Mouse (Mus musculus): ENCODE results near the gene Nus1. TPM values are rescaled to one million over a fixed set of nuclear protein-coding genes. Genes with fewer than 3 reads are reported as not detected.

Nus1 gene
- polyA plus RNA-seq, 1 experiment from 2014 or later = 10.1 TPM

DNA sequence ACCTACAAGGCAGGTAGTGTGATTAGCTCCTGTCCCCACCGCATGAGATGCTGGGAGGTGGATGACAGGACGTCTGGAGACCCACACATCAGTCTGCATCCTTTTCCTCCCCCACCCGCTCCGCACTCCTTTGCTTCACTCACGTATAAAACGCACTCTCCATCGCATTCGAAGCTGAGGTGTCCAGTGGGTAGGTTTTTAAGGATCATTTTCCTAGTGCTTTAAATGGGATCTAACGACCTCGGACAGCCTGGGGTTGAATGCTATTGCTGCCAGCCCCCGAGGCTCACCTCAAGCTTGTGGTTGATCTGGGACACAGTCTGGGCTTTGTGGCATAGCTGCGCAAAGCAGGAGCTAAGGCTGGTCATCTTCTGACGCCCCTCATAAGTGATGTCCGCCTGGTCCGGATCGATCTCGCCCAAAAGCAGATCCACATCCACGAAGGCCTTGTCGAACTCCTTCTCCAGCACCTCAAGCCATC lies 36.0 kb upstream of the Nus1 start:
- no peaks in the 10 kb centered on the region for H3K9me3 ChIP-seq (ENCODE audit: control insufficient read depth, low read length)
- under 1% methylated on average over 19 of the region's 19 CpGs for WGBS
- H3K27me3 ChIP-seq (ENCODE audit: control insufficient read depth, insufficient read depth, low read length) = no peaks in the 10 kb centered on the region
- no peak for ATAC-seq (ENCODE audit: low FRiP score, low TSS enrichment)
- H3K9ac ChIP-seq (ENCODE audit: low read length) = peak overlapping the region; percentile 90
- peak overlapping the region; percentile 55 for H3K4me2 ChIP-seq (replicated peaks; ENCODE audit: low read depth)
- H3K36me3 ChIP-seq (ENCODE audit: control insufficient read depth, insufficient read depth, low read length) = no peaks in the 10 kb centered on the region
- DNase-seq (ENCODE audit: low spot score) = no peak
- TF ChIP-seq CTCF (IDR thresholded peaks at IDR 0.05; ENCODE audit: low read depth) (no peak), EP300 (optimal IDR thresholded peaks at IDR 0.05) (no peak)
- peak overlapping the region; percentile 87 for H3K27ac ChIP-seq (replicated peaks)
- no peaks in the 10 kb centered on the region for H3K4me1 ChIP-seq (replicated peaks; ENCODE audit: control insufficient read depth, insufficient read depth)
- peak overlapping the region; percentile 92 for H3K4me3 ChIP-seq (ENCODE audit: low read depth, low read length)

DNA sequence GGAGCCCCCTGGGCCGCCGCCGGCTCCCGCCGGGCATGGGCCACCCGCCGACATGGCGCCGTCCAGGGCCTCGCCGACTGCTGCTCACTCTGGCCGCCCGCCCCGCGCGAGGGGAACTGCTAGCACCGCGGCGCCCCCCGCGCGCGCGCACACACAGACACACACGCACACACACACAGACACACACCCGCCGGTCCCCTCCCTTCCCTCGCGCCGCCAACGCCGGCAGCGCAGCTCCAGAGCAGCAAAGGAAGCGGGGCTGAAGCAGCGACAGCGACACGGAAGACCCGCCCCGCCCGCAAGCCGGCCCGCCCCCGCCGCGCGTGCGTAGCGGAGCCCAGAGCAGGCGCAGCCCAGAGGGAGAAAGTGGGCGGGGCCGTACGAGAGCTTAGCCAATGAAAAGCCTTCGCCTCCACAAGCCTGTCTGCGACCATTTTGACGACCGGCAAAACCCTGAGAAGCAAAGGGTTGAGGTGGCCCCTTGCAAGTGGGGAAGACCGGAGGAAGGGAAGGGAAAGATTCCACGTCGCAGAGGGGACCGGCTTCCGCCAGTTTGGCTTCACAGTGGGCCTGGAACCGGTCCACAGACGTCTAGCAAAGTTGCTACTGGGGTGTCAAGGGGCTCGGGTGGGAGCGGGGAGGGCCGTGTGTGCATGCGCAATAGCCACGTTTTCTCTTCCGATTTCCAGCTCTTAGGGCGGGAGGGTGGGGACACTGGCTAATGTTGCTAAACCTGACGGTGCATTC lies 35.3 kb upstream of the Nus1 start, which contains the start of gene Gopc:
Gene Gopc (minus strand): TSS at position 280 of the 747 bp plus-strand sequence.
- peak within 1 kb of the TSS; percentile 90 for H3K9ac ChIP-seq (ENCODE audit: low read length)
- H3K4me3 ChIP-seq (ENCODE audit: low read depth, low read length) = peak within 1 kb of the TSS; percentile 92
- H3K4me1 ChIP-seq (replicated peaks; ENCODE audit: control insufficient read depth, insufficient read depth) = no peaks in the 10 kb centered on the region
- H3K9me3 ChIP-seq (ENCODE audit: control insufficient read depth, low read length) = no peaks in the 10 kb centered on the region
- TF ChIP-seq EP300 (optimal IDR thresholded peaks at IDR 0.05) (no peak), CTCF (IDR thresholded peaks at IDR 0.05; ENCODE audit: low read depth) (peak; percentile 8; the same call in 1 of the 2 replicates)
- H3K4me2 ChIP-seq (replicated peaks; ENCODE audit: low read depth) = peak within 1 kb of the TSS; percentile 63
- ATAC-seq (ENCODE audit: low FRiP score, low TSS enrichment) (peak; percentile 99), DNase-seq (ENCODE audit: low spot score) (peak; percentile 98)
- H3K36me3 ChIP-seq (ENCODE audit: control insufficient read depth, insufficient read depth, low read length) = no peaks in the 10 kb centered on the region
- under 1% methylated on average over 55 of the region's 71 CpGs for WGBS
- peak within 1 kb of the TSS; percentile 97 for H3K27ac ChIP-seq (replicated peaks)
- H3K27me3 ChIP-seq (ENCODE audit: control insufficient read depth, insufficient read depth, low read length) = no peaks in the 10 kb centered on the region

DNA sequence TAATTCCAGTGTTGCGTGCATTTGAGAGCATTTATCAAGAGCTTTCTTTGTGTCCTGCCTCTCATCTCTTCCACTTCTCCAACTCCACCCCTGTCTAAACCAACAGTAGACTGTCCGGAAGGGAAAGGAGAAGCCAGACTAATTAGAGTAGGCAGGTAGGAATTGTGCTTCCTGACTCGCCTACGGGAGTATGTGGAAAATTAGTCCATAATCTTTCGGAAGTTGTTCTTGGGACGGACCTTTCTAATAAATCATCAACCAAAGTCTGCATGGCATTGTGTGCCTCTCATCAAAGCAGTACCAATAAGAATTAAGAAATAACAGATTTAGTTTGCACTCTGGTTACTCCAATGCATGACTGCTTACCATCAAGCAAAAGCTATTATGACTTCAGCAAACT lies 34.3 kb upstream of the Nus1 start:
- ATAC-seq (ENCODE audit: low FRiP score, low TSS enrichment) (no peak), DNase-seq (ENCODE audit: low spot score) (no peak)
- Histone ChIP-seq H3K27ac (replicated peaks) (0 out of 2 replicates have a peak overlapping the region, but pooled peaks have one; percentile 97), H3K9ac (ENCODE audit: low read length) (no peak overlapping the region), H3K4me3 (ENCODE audit: low read depth, low read length) (peak overlapping the region; percentile 92), H3K27me3 (ENCODE audit: control insufficient read depth, insufficient read depth, low read length) (no peaks in the 10 kb centered on the region), H3K4me2 (replicated peaks; ENCODE audit: low read depth) (peak overlapping the region; percentile 63), H3K36me3 (ENCODE audit: control insufficient read depth, insufficient read depth, low read length) (no peaks in the 10 kb centered on the region), H3K9me3 (ENCODE audit: control insufficient read depth, low read length) (no peaks in the 10 kb centered on the region), H3K4me1 (replicated peaks; ENCODE audit: control insufficient read depth, insufficient read depth) (no peaks in the 10 kb centered on the region)
- TF ChIP-seq CTCF (IDR thresholded peaks at IDR 0.05; ENCODE audit: low read depth) = no peak
- no peak for TF ChIP-seq EP300 (optimal IDR thresholded peaks at IDR 0.05)
- 50% methylated on average over 6 of the region's 6 CpGs for WGBS

DNA sequence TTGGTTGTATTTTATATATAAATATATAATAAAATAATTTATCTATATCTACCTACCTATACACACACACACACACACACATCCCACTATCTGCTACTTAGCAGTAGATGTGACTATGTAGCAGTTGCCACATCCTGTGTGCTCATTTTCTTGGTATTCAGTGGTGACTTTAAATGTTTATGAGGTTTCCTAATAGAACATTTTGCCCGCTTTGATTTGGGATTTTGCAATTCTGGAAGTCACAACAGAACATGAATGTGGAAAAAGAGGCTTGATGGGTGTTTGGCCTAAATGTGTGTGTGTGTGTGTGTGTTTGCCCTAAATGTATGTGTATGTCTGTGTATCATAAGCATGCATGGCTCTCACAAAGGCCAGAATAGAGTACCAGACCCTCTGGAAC lies 33.8 kb upstream of the Nus1 start:
- TF ChIP-seq CTCF (IDR thresholded peaks at IDR 0.05; ENCODE audit: low read depth) (no peak), EP300 (optimal IDR thresholded peaks at IDR 0.05) (no peak)
- H3K4me2 ChIP-seq (replicated peaks; ENCODE audit: low read depth) = no peak overlapping the region
- no peaks in the 10 kb centered on the region for H3K9me3 ChIP-seq (ENCODE audit: control insufficient read depth, low read length)
- H3K27me3 ChIP-seq (ENCODE audit: control insufficient read depth, insufficient read depth, low read length) = no peaks in the 10 kb centered on the region
- H3K4me3 ChIP-seq (ENCODE audit: low read depth, low read length) = no peak overlapping the region
- no peak overlapping the region for H3K9ac ChIP-seq (ENCODE audit: low read length)
- H3K27ac ChIP-seq (replicated peaks) = no peak overlapping the region
- no peaks in the 10 kb centered on the region for H3K36me3 ChIP-seq (ENCODE audit: control insufficient read depth, insufficient read depth, low read length)
- H3K4me1 ChIP-seq (replicated peaks; ENCODE audit: control insufficient read depth, insufficient read depth) = no peaks in the 10 kb centered on the region
- 80% methylated on average over 1 of the region's 1 CpGs for WGBS
- ATAC-seq (ENCODE audit: low FRiP score, low TSS enrichment) (no peak), DNase-seq (ENCODE audit: low spot score) (no peak)

DNA sequence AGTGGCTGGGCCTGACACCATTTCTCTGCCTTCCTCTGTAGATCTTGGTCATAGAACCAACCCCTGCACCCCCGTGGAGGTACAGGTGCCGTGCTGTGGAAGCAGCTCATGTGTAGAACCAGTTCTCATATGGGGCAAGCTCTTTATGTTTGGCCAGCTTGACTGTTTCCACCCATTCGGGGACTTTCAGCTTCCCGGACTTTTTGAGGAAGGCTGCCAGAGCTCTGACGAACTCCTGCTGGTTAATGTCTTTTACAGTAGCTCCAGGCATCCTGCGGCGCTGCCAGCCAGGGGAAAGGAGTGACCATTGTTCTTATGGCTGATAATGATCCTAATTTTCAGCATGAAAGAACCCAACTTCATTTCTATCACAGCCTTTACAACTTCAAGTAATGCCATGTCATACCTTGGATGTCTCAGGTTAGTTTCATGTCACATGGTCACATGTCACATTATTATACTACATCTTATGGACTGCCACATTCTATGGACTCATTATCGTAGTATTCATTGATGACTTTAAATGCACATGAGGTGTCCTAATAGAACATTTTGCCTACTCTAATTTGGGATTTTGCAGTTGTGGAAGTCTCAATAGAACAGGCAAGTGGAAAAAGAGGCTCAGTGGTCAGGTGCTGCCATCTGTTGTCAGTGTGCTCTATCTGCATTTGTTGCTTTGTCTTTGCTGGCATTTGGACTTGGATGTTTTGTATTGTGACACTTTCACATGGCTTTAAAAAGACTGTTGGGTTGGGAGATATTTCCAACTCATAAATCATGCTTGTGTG lies 32.3 kb upstream of the Nus1 start:
- Histone ChIP-seq H3K27ac (replicated peaks) (no peak overlapping the region), H3K9me3 (ENCODE audit: control insufficient read depth, low read length) (no peaks in the 10 kb centered on the region), H3K4me2 (replicated peaks; ENCODE audit: low read depth) (no peak overlapping the region), H3K36me3 (ENCODE audit: control insufficient read depth, insufficient read depth, low read length) (no peaks in the 10 kb centered on the region), H3K4me1 (replicated peaks; ENCODE audit: control insufficient read depth, insufficient read depth) (no peaks in the 10 kb centered on the region), H3K9ac (ENCODE audit: low read length) (no peak overlapping the region), H3K4me3 (ENCODE audit: low read depth, low read length) (no peak overlapping the region), H3K27me3 (ENCODE audit: control insufficient read depth, insufficient read depth, low read length) (no peaks in the 10 kb centered on the region)
- 46% methylated on average over 8 of the region's 8 CpGs for WGBS
- TF ChIP-seq EP300 (optimal IDR thresholded peaks at IDR 0.05) (no peak), CTCF (IDR thresholded peaks at IDR 0.05; ENCODE audit: low read depth) (peak; percentile 97)
- DNase-seq (ENCODE audit: low spot score) (peak; percentile 62), ATAC-seq (ENCODE audit: low FRiP score, low TSS enrichment) (no peak)
